Comparison of ENCODE assay signal across 9 mouse cellular contexts in the genomic region with DNA sequence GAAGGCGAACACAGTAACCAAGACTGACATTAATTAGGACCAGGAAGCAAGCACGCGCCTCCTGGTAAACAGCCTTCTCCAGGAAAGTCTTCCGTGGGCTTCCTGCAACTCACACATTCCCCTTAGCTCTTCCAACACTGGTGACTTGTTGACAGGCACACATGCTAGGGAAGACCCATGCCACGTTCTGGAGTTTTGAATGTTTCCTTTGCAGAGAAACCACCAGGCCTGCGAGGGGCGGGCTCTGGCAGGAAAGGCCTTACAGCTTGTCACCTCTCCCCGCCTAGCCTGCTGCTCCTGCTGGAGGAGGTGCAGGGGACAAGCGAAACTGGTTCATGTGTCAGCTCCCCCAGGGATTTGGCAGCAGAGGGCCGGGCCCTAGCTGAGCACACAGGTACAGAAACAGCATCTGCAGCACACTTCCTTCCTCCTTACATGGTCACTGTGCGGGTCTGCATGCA. TPM values are rescaled to one million over a fixed set of nuclear protein-coding genes. Genes with fewer than 3 reads are reported as not detected.
DNase-seq lines count a peak whose midpoint lies in the region; ATAC-seq and TF ChIP-seq lines count a peak whose summit lies in the region.
"Had no signal": no experiment of that assay in that cellular context is flagged by ENCODE, and none has a peak within 500 bp of the region (broad histone marks: within the 10 kb centered on the region; RNA-seq: fewer than 3 reads in every experiment).

No protein-coding gene starts in this region.

- H3K36me3 ChIP-seq in embryonic facial prominence, embryonic 14.5 days (ENCODE audit: control insufficient read depth, insufficient read depth, low read length): no peaks in the 10 kb centered on the region
- H3K36me3 ChIP-seq in heart, embryonic 12.5 days: no peaks in the 10 kb centered on the region
- no peaks in the 10 kb centered on the region for H3K36me3 ChIP-seq in small intestine, adult 2 months (ENCODE audit: control insufficient read depth, insufficient read depth, low read length)
- H3K36me3 ChIP-seq: liver, embryonic 15.5 days had no signal

- H3K27ac ChIP-seq in embryonic facial prominence, embryonic 14.5 days (replicated peaks; ENCODE audit: low read depth, low read length): peak overlapping the region; percentile 59; the same call in 1 of the 2 replicates
- H3K27ac ChIP-seq in heart, embryonic 12.5 days (ENCODE audit: poor library complexity, severe bottlenecking): peak overlapping the region; percentile 52; the same call in 1 of the 2 replicates
- peak overlapping the region; percentile 76 for H3K27ac ChIP-seq in small intestine, adult 2 months (ENCODE audit: insufficient read depth, low read depth, low read length)
- H3K27ac ChIP-seq: liver, embryonic 15.5 days had no signal

- H3K9ac ChIP-seq in embryonic facial prominence, embryonic 14.5 days (ENCODE audit: low read depth, low read length): peak overlapping the region; percentile 46
- peak overlapping the region; percentile 57; the same call in 1 of the 2 replicates for H3K9ac ChIP-seq in heart, embryonic 12.5 days
- H3K9ac ChIP-seq: liver, embryonic 15.5 days had no signal

- TF ChIP-seq POLR2A in small intestine, adult 2 months (IDR thresholded peaks at IDR 0.05; ENCODE audit: low read depth, low read length): peak; percentile 32; the same call in 1 of the 2 replicates

- H3K27me3 ChIP-seq in embryonic facial prominence, embryonic 14.5 days (replicated peaks; ENCODE audit: control insufficient read depth, insufficient read depth, low read length): no peaks in the 10 kb centered on the region
- no peaks in the 10 kb centered on the region for H3K27me3 ChIP-seq in heart, embryonic 12.5 days (replicated peaks)
- no peaks in the 10 kb centered on the region for H3K27me3 ChIP-seq in small intestine, adult 2 months (ENCODE audit: control insufficient read depth, insufficient read depth, low read length)
- H3K27me3 ChIP-seq: liver, embryonic 15.5 days had no signal

- no peak for TF ChIP-seq CTCF in small intestine, adult 2 months (IDR thresholded peaks at IDR 0.05; ENCODE audit: extremely low read depth, insufficient read length, insufficient replicate concordance, low read depth, low read length)

- WGBS in embryonic facial prominence, embryonic 14.5 days: 10% methylated on average over 11 of the region's 11 CpGs
- WGBS in heart, embryonic 12.5 days: 19% methylated on average over 11 of the region's 11 CpGs
- WGBS in small intestine, adult 2 months: 9% methylated on average over 11 of the region's 11 CpGs

- H3K9me3 ChIP-seq in embryonic facial prominence, embryonic 14.5 days (ENCODE audit: control insufficient read depth, low read length): no peaks in the 10 kb centered on the region
- H3K9me3 ChIP-seq in heart, embryonic 12.5 days (replicated peaks): no peaks in the 10 kb centered on the region
- H3K9me3 ChIP-seq: liver, embryonic 15.5 days had no signal

- 0 out of 2 replicates have a peak overlapping the region, but pooled peaks have one; percentile 5 for H3K4me3 ChIP-seq in embryonic facial prominence, embryonic 14.5 days (ENCODE audit: low read depth, low read length)
- H3K4me3 ChIP-seq in heart, embryonic 12.5 days: peak overlapping the region; percentile 18
- H3K4me3 ChIP-seq in small intestine, adult 2 months (ENCODE audit: low read depth, low read length): peak overlapping the region; percentile 21; the same call in 1 of the 2 replicates
- H3K4me3 ChIP-seq: liver, embryonic 15.5 days had no signal

- H3K4me1 ChIP-seq in embryonic facial prominence, embryonic 14.5 days (ENCODE audit: control insufficient read depth, insufficient read depth, low read length): peaks cover 25% of the 10 kb centered on the region
- peaks cover 15% of the 10 kb centered on the region for H3K4me1 ChIP-seq in heart, embryonic 12.5 days (replicated peaks)
- H3K4me1 ChIP-seq in small intestine, adult 2 months (ENCODE audit: control insufficient read depth, insufficient read depth, insufficient read length, low read length): peaks cover 14% of the 10 kb centered on the region; the same call in 1 of the 2 replicates

- ATAC-seq in embryonic facial prominence, embryonic 14.5 days (ENCODE audit: low read depth): peak; percentile 86
- peak; percentile 67 for ATAC-seq in heart, embryonic 12.5 days (ENCODE audit: insufficient number of reproducible peaks, low FRiP score)

- DNase-seq in right cerebral cortex, postnatal 4 days: peak; percentile 12
- no peak for DNase-seq in right cerebral cortex, adult 18-20 months
- peak; percentile 88 for DNase-seq in embryonic facial prominence, embryonic 14.5 days (ENCODE audit: low spot score)
- peak; percentile 82 for DNase-seq in kidney, adult 9 months
- peak; percentile 46 for DNase-seq in lung, postnatal 14 days
- no peak for DNase-seq in left cerebral cortex, adult 8-10 months (ENCODE audit: low spot score in 2 of 2)

- peak overlapping the region; percentile 47 for H3K4me2 ChIP-seq in embryonic facial prominence, embryonic 14.5 days (ENCODE audit: low read depth, low read length)
- peak overlapping the region; percentile 58 for H3K4me2 ChIP-seq in heart, embryonic 12.5 days

RNA-seq across cellular contexts. Expression of gene Arid1b, which starts 48.2 kb away (rescaled TPM):
- 12.4 and 14.3 TPM in 2 replicates for polyA plus RNA-seq in embryonic facial prominence, embryonic 14.5 days (2014; fragmentation: Nextera tagmentation; extraction: Ambion mirVana)
- polyA plus RNA-seq in heart, embryonic 12.5 days (2016; fragmentation: Nextera tagmentation; extraction: Ambion mirVana): 8.1 and 8.7 TPM in 2 replicates
- 37.7 and 59.4 TPM in 2 replicates for polyA plus RNA-seq in small intestine, adult 2 months (2012; rRNA removed)
- 10 to 100 TPM; 70.1 to 83.9 (median 72.5) TPM for total RNA-seq in left cerebral cortex, adult 8-10 months (2022)

Comparison
In these comparisons a context has a peak if more than half of its experiments do, and no peak if none do; other contexts are left out.
1. DNase-seq: peak in right cerebral cortex, postnatal 4 days (single experiment), embryonic facial prominence, embryonic 14.5 days (single experiment), kidney, adult 9 months (single experiment) and lung, postnatal 14 days (single experiment); none in right cerebral cortex, adult 18-20 months (single experiment) and left cerebral cortex, adult 8-10 months (0 of 2).
2. Peak in every context shown above with its lines, with median percentiles within 50 percentile points of each other: H3K27ac ChIP-seq and H3K4me3 ChIP-seq.